Comparison of ENCODE assay signal across 19 mouse cellular contexts in the genomic region with DNA sequence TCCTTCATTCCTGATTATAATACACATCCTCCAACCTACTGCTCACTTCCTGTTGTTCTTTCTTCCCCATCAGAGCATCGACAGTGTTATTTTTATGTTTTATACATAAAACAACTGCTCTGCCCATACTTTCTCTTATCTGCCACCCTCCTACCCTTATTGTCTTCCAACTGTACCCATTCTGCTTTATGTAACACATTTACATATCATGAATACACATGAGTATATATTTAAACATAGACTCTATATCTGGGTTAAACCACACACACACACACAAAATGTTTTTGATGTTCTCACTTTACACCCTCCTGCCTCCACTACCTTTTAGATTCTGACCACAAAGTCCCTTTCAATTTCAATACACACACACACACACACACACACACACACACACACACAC.
DNase-seq lines count a peak whose midpoint lies in the region; ATAC-seq and TF ChIP-seq lines count a peak whose summit lies in the region.
"Had no signal": no experiment of that assay in that cellular context is flagged by ENCODE, and none has a peak within 500 bp of the region (broad histone marks: within the 10 kb centered on the region; RNA-seq: fewer than 3 reads in every experiment).

No protein-coding gene starts in this region.

- peak; percentile 99 for ATAC-seq in frontal cortex, adult (ENCODE audit: low TSS enrichment)
- ATAC-seq: forebrain, embryonic 14.5 days; forebrain, embryonic 16.5 days had no signal

- TF ChIP-seq CTCF in cortical plate, adult 2 months (IDR thresholded peaks at IDR 0.05; ENCODE audit: extremely low read depth, insufficient read depth, low read length): no peak

- 0 out of 2 replicates have a peak overlapping the region, but pooled peaks have one; percentile 35 for H3K27ac ChIP-seq in cortical plate, adult 2 months (ENCODE audit: insufficient read depth, low read length)
- H3K27ac ChIP-seq: embryonic facial prominence, embryonic 10.5 days; embryonic facial prominence, embryonic 12.5 days; forebrain, embryonic 12.5 days had no signal

- no peak for TF ChIP-seq POLR2A in cortical plate, adult 2 months (IDR thresholded peaks at IDR 0.05; ENCODE audit: extremely low read depth, insufficient read depth, low read length)

- no peak overlapping the region for H3K4me3 ChIP-seq in cortical plate, adult 2 months (ENCODE audit: insufficient read depth, low read length)
- H3K4me3 ChIP-seq: embryonic facial prominence, embryonic 10.5 days; embryonic facial prominence, embryonic 12.5 days; forebrain, embryonic 12.5 days had no signal

- no peak for DNase-seq in frontal cortex, postnatal 25 days (ENCODE audit: low spot score in 2 of 2)
- DNase-seq in brain, adult 2 months (ENCODE audit: low read depth, low spot score): peak; percentile 35
- DNase-seq in cerebellum, postnatal 36 days: no peak
- no peak for DNase-seq in spleen, postnatal 14 days (ENCODE audit: low spot score in 2 of 2)
- DNase-seq: adrenal gland, adult 2 months; adrenal gland, postnatal 10 days; adrenal gland, postnatal 25 days; cerebellum, adult 11-12 months; cerebellum, adult 2 months; cerebellum, adult 9-10 months; cerebellum, postnatal 10 days; cerebellum, postnatal 25 days had no signal

- H3K4me1 ChIP-seq in cortical plate, adult 2 months (ENCODE audit: control insufficient read depth, insufficient read depth, low read length): no peaks in the 10 kb centered on the region
- H3K4me1 ChIP-seq: embryonic facial prominence, embryonic 10.5 days; embryonic facial prominence, embryonic 12.5 days; forebrain, embryonic 12.5 days had no signal
